Mouse (Mus musculus): ENCODE measurements at regions not wholly inside any gene's neighbourhood (a gene's known extent, or its start where the extent isn't known, plus 50 kb on each side); places are given as distances from the start of the nearest gene placed in this dataset.
A peak's percentile ranks its signal among the peaks of the same experiment; 100 is the strongest.

GRCm38 (mm10) chr15:64584129-64584528, 233.4 kb upstream of the Gm21798 start:
- no peak overlapping the region for H3K4me3 ChIP-seq
- H3K36me3 ChIP-seq, result no peaks in the 10 kb centered on the region
- no peak overlapping the region for H3K27ac ChIP-seq
- no peaks in the 10 kb centered on the region for H3K9me3 ChIP-seq
- H3K4me1 ChIP-seq, result peaks cover under 1% of the 10 kb centered on the region; the same call in 1 of the 2 replicates
- H3K27me3 ChIP-seq (ENCODE audit: insufficient read depth, poor library complexity, severe bottlenecking), result no peaks in the 10 kb centered on the region
- no peak for DNase-seq (ENCODE audit: low spot score)
- 83% methylated on average over 6 of the region's 6 CpGs for WGBS

- H3K36me3 ChIP-seq, result no peaks in the 10 kb centered on the region
- WGBS, result 93% methylated on average over 3 of the region's 3 CpGs
- H3K4me3 ChIP-seq, result no peak overlapping the region
- H3K4me1 ChIP-seq, result no peaks in the 10 kb centered on the region
- no peak for DNase-seq (ENCODE audit: low spot score)
- no peaks in the 10 kb centered on the region for H3K9me3 ChIP-seq
- H3K27ac ChIP-seq, result no peak overlapping the region
- no peaks in the 10 kb centered on the region for H3K27me3 ChIP-seq (ENCODE audit: insufficient read depth, poor library complexity, severe bottlenecking)
Measured at GRCm38 (mm10) chr15:64586776-64587175, 230.7 kb upstream of the Gm21798 start.

GRCm38 (mm10) chr15:64590092-64590881, 227.2 kb upstream of the Gm21798 start:
- Histone ChIP-seq H3K4me3 (no peak overlapping the region), H3K27ac (no peak overlapping the region), H3K27me3 (ENCODE audit: insufficient read depth, poor library complexity, severe bottlenecking) (no peaks in the 10 kb centered on the region), H3K4me1 (no peaks in the 10 kb centered on the region), H3K36me3 (no peaks in the 10 kb centered on the region), H3K9me3 (no peaks in the 10 kb centered on the region)
- 63% methylated on average over 1 of the region's 1 CpGs for WGBS
- no peak for DNase-seq (ENCODE audit: low spot score)

GRCm38 (mm10) chr15:64613503-64613902, 204.0 kb upstream of the Gm21798 start:
- Histone ChIP-seq H3K27ac (no peak overlapping the region), H3K9me3 (no peaks in the 10 kb centered on the region), H3K4me3 (no peak overlapping the region), H3K27me3 (ENCODE audit: insufficient read depth, poor library complexity, severe bottlenecking) (no peaks in the 10 kb centered on the region), H3K4me1 (no peaks in the 10 kb centered on the region), H3K36me3 (no peaks in the 10 kb centered on the region)
- no peak for DNase-seq (ENCODE audit: low spot score)
- WGBS, result 45% methylated on average over 4 of the region's 4 CpGs

GRCm38 (mm10) chr15:64618471-64618870, 199.0 kb upstream of the Gm21798 start:
- Histone ChIP-seq H3K36me3 (no peaks in the 10 kb centered on the region), H3K27ac (no peak overlapping the region), H3K27me3 (ENCODE audit: insufficient read depth, poor library complexity, severe bottlenecking) (no peaks in the 10 kb centered on the region), H3K4me3 (no peak overlapping the region), H3K4me1 (no peaks in the 10 kb centered on the region), H3K9me3 (no peaks in the 10 kb centered on the region)
- WGBS, result 72% methylated on average over 3 of the region's 3 CpGs
- DNase-seq (ENCODE audit: low spot score), result no peak

GRCm38 (mm10) chr15:64621876-64622275, 195.6 kb upstream of the Gm21798 start:
- Histone ChIP-seq H3K4me1 (no peaks in the 10 kb centered on the region), H3K4me3 (no peak overlapping the region), H3K27me3 (ENCODE audit: insufficient read depth, poor library complexity, severe bottlenecking) (no peaks in the 10 kb centered on the region), H3K9me3 (no peaks in the 10 kb centered on the region), H3K36me3 (no peaks in the 10 kb centered on the region), H3K27ac (no peak overlapping the region)
- 63% methylated on average over 3 of the region's 3 CpGs for WGBS
- no peak for DNase-seq (ENCODE audit: low spot score)

- no peak for DNase-seq (ENCODE audit: low spot score)
- Histone ChIP-seq H3K27ac (no peak overlapping the region), H3K4me3 (no peak overlapping the region), H3K27me3 (ENCODE audit: insufficient read depth, poor library complexity, severe bottlenecking) (no peaks in the 10 kb centered on the region), H3K9me3 (no peaks in the 10 kb centered on the region), H3K4me1 (no peaks in the 10 kb centered on the region), H3K36me3 (no peaks in the 10 kb centered on the region)
- 76% methylated on average over 4 of the region's 4 CpGs for WGBS
Measured at GRCm38 (mm10) chr15:64622591-64622990, 194.9 kb upstream of the Gm21798 start.

GRCm38 (mm10) chr15:64626359-64626758, 191.1 kb upstream of the Gm21798 start:
- Histone ChIP-seq H3K36me3 (no peaks in the 10 kb centered on the region), H3K4me1 (no peaks in the 10 kb centered on the region), H3K27ac (no peak overlapping the region), H3K9me3 (no peaks in the 10 kb centered on the region), H3K4me3 (no peak overlapping the region), H3K27me3 (ENCODE audit: insufficient read depth, poor library complexity, severe bottlenecking) (no peaks in the 10 kb centered on the region)
- 89% methylated on average over 6 of the region's 6 CpGs for WGBS
- DNase-seq (ENCODE audit: low spot score), result no peak

GRCm38 (mm10) chr15:64627258-64627657, 190.2 kb upstream of the Gm21798 start:
- peak; percentile 81 for DNase-seq (ENCODE audit: low spot score)
- H3K4me3 ChIP-seq, result no peak overlapping the region
- H3K4me1 ChIP-seq, result no peaks in the 10 kb centered on the region
- H3K9me3 ChIP-seq, result no peaks in the 10 kb centered on the region
- H3K27ac ChIP-seq, result no peak overlapping the region
- H3K27me3 ChIP-seq (ENCODE audit: insufficient read depth, poor library complexity, severe bottlenecking), result no peaks in the 10 kb centered on the region
- no peaks in the 10 kb centered on the region for H3K36me3 ChIP-seq
- 27% methylated on average over 9 of the region's 9 CpGs for WGBS

Measured in heart, embryonic 10.5 days (tissue).